Mouse (Mus musculus): ENCODE measurements around the gene Prrx2. TPM values are rescaled to one million over a fixed set of nuclear protein-coding genes. Genes with fewer than 3 reads are reported as not detected.

The Prrx2 gene
- polyA plus RNA-seq, 1 experiment from 2014 or later, result 24.4 TPM

GRCm38 (mm10) chr2:30848184-30848583, 13.4 kb downstream of the Prrx2 start:
- 62% methylated on average over 8 of the region's 8 CpGs for WGBS
- H3K4me2 ChIP-seq, result no peak overlapping the region
- no peak for ATAC-seq (ENCODE audit: low FRiP score)
- peaks cover 16% of the 10 kb centered on the region for H3K27me3 ChIP-seq (ENCODE audit: control insufficient read depth, insufficient read depth, low read length)
- H3K9ac ChIP-seq (ENCODE audit: low read length), result no peak overlapping the region
- no peak overlapping the region for H3K4me3 ChIP-seq (ENCODE audit: low read depth, low read length)
- no peaks in the 10 kb centered on the region for H3K9me3 ChIP-seq (ENCODE audit: control insufficient read depth, low read length)
- no peaks in the 10 kb centered on the region for H3K36me3 ChIP-seq (ENCODE audit: control insufficient read depth, insufficient read depth, low read length)
- no peak for DNase-seq (ENCODE audit: low spot score, missing footprints)
- 0 out of 2 replicates have a peak, but pooled peaks cover 2% of the 10 kb centered on the region for H3K4me1 ChIP-seq (ENCODE audit: control insufficient read depth, insufficient read depth, low read length)
- no peak overlapping the region for H3K27ac ChIP-seq (ENCODE audit: low read depth, low read length)

GRCm38 (mm10) chr2:30850581-30850980, 15.8 kb downstream of the Prrx2 start:
- ATAC-seq (ENCODE audit: low FRiP score), result no peak
- Histone ChIP-seq H3K4me1 (ENCODE audit: control insufficient read depth, insufficient read depth, low read length) (0 out of 2 replicates have a peak, but pooled peaks cover 2% of the 10 kb centered on the region), H3K9ac (ENCODE audit: low read length) (no peak overlapping the region), H3K27me3 (ENCODE audit: control insufficient read depth, insufficient read depth, low read length) (peaks cover 3% of the 10 kb centered on the region), H3K4me2 (no peak overlapping the region), H3K4me3 (ENCODE audit: low read depth, low read length) (no peak overlapping the region), H3K9me3 (ENCODE audit: control insufficient read depth, low read length) (no peaks in the 10 kb centered on the region), H3K36me3 (ENCODE audit: control insufficient read depth, insufficient read depth, low read length) (no peaks in the 10 kb centered on the region), H3K27ac (ENCODE audit: low read depth, low read length) (no peak overlapping the region)
- no peak for DNase-seq (ENCODE audit: low spot score, missing footprints)
- 60% methylated on average over 5 of the region's 6 CpGs for WGBS

GRCm38 (mm10) chr2:30852771-30853313, 18.1 kb downstream of the Prrx2 start:
- Histone ChIP-seq H3K27ac (ENCODE audit: low read depth, low read length) (no peak overlapping the region), H3K27me3 (ENCODE audit: control insufficient read depth, insufficient read depth, low read length) (no peaks in the 10 kb centered on the region), H3K4me3 (ENCODE audit: low read depth, low read length) (no peak overlapping the region), H3K36me3 (ENCODE audit: control insufficient read depth, insufficient read depth, low read length) (no peaks in the 10 kb centered on the region), H3K4me2 (no peak overlapping the region), H3K9me3 (ENCODE audit: control insufficient read depth, low read length) (no peaks in the 10 kb centered on the region), H3K9ac (ENCODE audit: low read length) (no peak overlapping the region), H3K4me1 (ENCODE audit: control insufficient read depth, insufficient read depth, low read length) (no peaks in the 10 kb centered on the region)
- WGBS, result 48% methylated on average over 20 of the region's 20 CpGs
- ATAC-seq (ENCODE audit: low FRiP score) (no peak), DNase-seq (ENCODE audit: low spot score, missing footprints) (no peak)

- Histone ChIP-seq H3K36me3 (ENCODE audit: control insufficient read depth, insufficient read depth, low read length) (no peaks in the 10 kb centered on the region), H3K4me1 (ENCODE audit: control insufficient read depth, insufficient read depth, low read length) (no peaks in the 10 kb centered on the region)
- no peak for ATAC-seq (ENCODE audit: low FRiP score)
These were observed 22.3 kb downstream of the Prrx2 start for GRCm38 (mm10) chr2:30857076-30857475.

GRCm38 (mm10) chr2:30859782-30860181, 25.0 kb downstream of the Prrx2 start:
- Histone ChIP-seq H3K9ac (ENCODE audit: low read length) (no peak overlapping the region), H3K36me3 (ENCODE audit: control insufficient read depth, insufficient read depth, low read length) (no peaks in the 10 kb centered on the region), H3K4me1 (ENCODE audit: control insufficient read depth, insufficient read depth, low read length) (peaks cover 1% of the 10 kb centered on the region), H3K27ac (ENCODE audit: low read depth, low read length) (no peak overlapping the region), H3K4me2 (no peak overlapping the region), H3K9me3 (ENCODE audit: control insufficient read depth, low read length) (no peaks in the 10 kb centered on the region), H3K27me3 (ENCODE audit: control insufficient read depth, insufficient read depth, low read length) (peaks cover 6% of the 10 kb centered on the region), H3K4me3 (ENCODE audit: low read depth, low read length) (no peak overlapping the region)
- DNase-seq (ENCODE audit: low spot score, missing footprints) (no peak), ATAC-seq (ENCODE audit: low FRiP score) (no peak)
- 91% methylated on average over 5 of the region's 5 CpGs for WGBS

More at GRCm38 (mm10) chr2:30857076-30857475, 22.3 kb downstream of the Prrx2 start:
- 64% methylated on average over 6 of the region's 6 CpGs for WGBS
- DNase-seq (ENCODE audit: low spot score, missing footprints), result no peak
- Histone ChIP-seq H3K4me2 (no peak overlapping the region), H3K4me3 (ENCODE audit: low read depth, low read length) (no peak overlapping the region), H3K27ac (ENCODE audit: low read depth, low read length) (no peak overlapping the region), H3K9me3 (ENCODE audit: control insufficient read depth, low read length) (no peaks in the 10 kb centered on the region), H3K27me3 (ENCODE audit: control insufficient read depth, insufficient read depth, low read length) (no peaks in the 10 kb centered on the region), H3K9ac (ENCODE audit: low read length) (no peak overlapping the region)

- Histone ChIP-seq H3K9me3 (ENCODE audit: control insufficient read depth, low read length) (no peaks in the 10 kb centered on the region), H3K4me3 (ENCODE audit: low read depth, low read length) (no peak overlapping the region), H3K27ac (ENCODE audit: low read depth, low read length) (no peak overlapping the region), H3K27me3 (ENCODE audit: control insufficient read depth, insufficient read depth, low read length) (peaks cover 10% of the 10 kb centered on the region), H3K36me3 (ENCODE audit: control insufficient read depth, insufficient read depth, low read length) (no peaks in the 10 kb centered on the region), H3K4me2 (no peak overlapping the region), H3K9ac (ENCODE audit: low read length) (no peak overlapping the region), H3K4me1 (ENCODE audit: control insufficient read depth, insufficient read depth, low read length) (peaks cover 7% of the 10 kb centered on the region)
- DNase-seq (ENCODE audit: low spot score, missing footprints) (no peak), ATAC-seq (ENCODE audit: low FRiP score) (no peak)
- 65% methylated on average over 4 of the region's 4 CpGs for WGBS
These were observed 27.3 kb downstream of the Prrx2 start for GRCm38 (mm10) chr2:30862081-30862480.

- WGBS, result 89% methylated on average over 9 of the region's 9 CpGs
- Histone ChIP-seq H3K4me2 (no peak overlapping the region), H3K36me3 (ENCODE audit: control insufficient read depth, insufficient read depth, low read length) (no peaks in the 10 kb centered on the region), H3K27ac (ENCODE audit: low read depth, low read length) (no peak overlapping the region), H3K9me3 (ENCODE audit: control insufficient read depth, low read length) (no peaks in the 10 kb centered on the region), H3K4me3 (ENCODE audit: low read depth, low read length) (no peak overlapping the region), H3K4me1 (ENCODE audit: control insufficient read depth, insufficient read depth, low read length) (peaks cover 7% of the 10 kb centered on the region), H3K27me3 (ENCODE audit: control insufficient read depth, insufficient read depth, low read length) (peaks cover 10% of the 10 kb centered on the region), H3K9ac (ENCODE audit: low read length) (no peak overlapping the region)
- no peak for ATAC-seq (ENCODE audit: low FRiP score)
- DNase-seq (ENCODE audit: low spot score, missing footprints), result no peak
These were observed 28.8 kb downstream of the Prrx2 start for GRCm38 (mm10) chr2:30863574-30863973.

GRCm38 (mm10) chr2:30864968-30865381, 30.2 kb downstream of the Prrx2 start:
- no peak for ATAC-seq (ENCODE audit: low FRiP score)
- Histone ChIP-seq H3K4me3 (ENCODE audit: low read depth, low read length) (peak overlapping the region; percentile 22; the same call in 1 of the 2 replicates), H3K9me3 (ENCODE audit: control insufficient read depth, low read length) (no peaks in the 10 kb centered on the region), H3K4me2 (peak overlapping the region; percentile 53), H3K4me1 (ENCODE audit: control insufficient read depth, insufficient read depth, low read length) (peaks cover 7% of the 10 kb centered on the region), H3K27ac (ENCODE audit: low read depth, low read length) (no peak overlapping the region), H3K36me3 (ENCODE audit: control insufficient read depth, insufficient read depth, low read length) (no peaks in the 10 kb centered on the region), H3K9ac (ENCODE audit: low read length) (peak overlapping the region; percentile 51), H3K27me3 (ENCODE audit: control insufficient read depth, insufficient read depth, low read length) (peaks cover 10% of the 10 kb centered on the region)
- 2% methylated on average over 35 of the region's 35 CpGs for WGBS
- DNase-seq (ENCODE audit: low spot score, missing footprints), result peak; percentile 90

- Histone ChIP-seq H3K9ac (ENCODE audit: low read length) (no peak overlapping the region; the same call in 1 of the 2 replicates), H3K4me3 (ENCODE audit: low read depth, low read length) (no peak overlapping the region), H3K4me1 (ENCODE audit: control insufficient read depth, insufficient read depth, low read length) (peaks cover 7% of the 10 kb centered on the region), H3K36me3 (ENCODE audit: control insufficient read depth, insufficient read depth, low read length) (no peaks in the 10 kb centered on the region), H3K27ac (ENCODE audit: low read depth, low read length) (no peak overlapping the region), H3K27me3 (ENCODE audit: control insufficient read depth, insufficient read depth, low read length) (peaks cover 10% of the 10 kb centered on the region), H3K4me2 (peak overlapping the region; percentile 53), H3K9me3 (ENCODE audit: control insufficient read depth, low read length) (no peaks in the 10 kb centered on the region)
- WGBS, result 47% methylated on average over 3 of the region's 3 CpGs
- DNase-seq (ENCODE audit: low spot score, missing footprints), result no peak
- ATAC-seq (ENCODE audit: low FRiP score), result no peak
These were observed 30.7 kb downstream of the Prrx2 start for GRCm38 (mm10) chr2:30865426-30865825.
